Mouse (Mus musculus) layer of hippocampus, adult 8-10 months (tissue): ENCODE results near the gene Hk2. TPM values are rescaled to one million over a fixed set of nuclear protein-coding genes. Genes with fewer than 3 reads are reported as not detected.
"Not testable (repeated sequence)": the region's sequence is repeated elsewhere in the genome, so short reads cannot be mapped to it uniquely, and the experiment has no call there.

Experiments
- DNase-seq, 2 experiments: peaks; one replicate each; pipeline ENCODE4 v3.0.0; 2022; ENCODE audit warnings: low spot score in 2 of 2
- total RNA-seq, 4 experiments: library from RNA; stranded (reverse); gene quantifications; 2 replicates each; pipeline ENCODE4 v1.2.4; 2022

Gene Hk2
- total RNA-seq, 4 experiments from 2014 or later, result 5.6 to 14.4 (median 9.6) TPM

DNA sequence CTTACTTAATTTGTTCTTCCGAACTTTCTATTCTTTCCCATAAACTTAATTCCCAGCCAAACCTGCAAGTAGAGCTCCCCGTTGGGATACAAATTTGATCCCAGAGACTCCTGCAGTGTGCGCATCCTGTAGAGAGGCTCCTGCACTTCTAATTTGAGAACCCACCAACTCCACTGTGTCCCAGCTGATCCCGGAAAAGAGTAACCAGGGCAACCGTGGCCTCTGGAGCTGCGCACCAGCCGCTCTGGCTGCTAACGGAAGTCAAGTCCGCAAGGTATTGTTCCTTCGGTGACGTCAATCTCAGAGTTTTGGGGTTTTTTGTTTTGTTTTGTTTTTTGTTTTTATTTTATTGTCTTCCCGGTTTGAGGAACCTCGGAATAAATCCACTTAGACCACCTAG is 79.6 kb downstream of the Hk2 start:
- DNase-seq, result no peak

DNA sequence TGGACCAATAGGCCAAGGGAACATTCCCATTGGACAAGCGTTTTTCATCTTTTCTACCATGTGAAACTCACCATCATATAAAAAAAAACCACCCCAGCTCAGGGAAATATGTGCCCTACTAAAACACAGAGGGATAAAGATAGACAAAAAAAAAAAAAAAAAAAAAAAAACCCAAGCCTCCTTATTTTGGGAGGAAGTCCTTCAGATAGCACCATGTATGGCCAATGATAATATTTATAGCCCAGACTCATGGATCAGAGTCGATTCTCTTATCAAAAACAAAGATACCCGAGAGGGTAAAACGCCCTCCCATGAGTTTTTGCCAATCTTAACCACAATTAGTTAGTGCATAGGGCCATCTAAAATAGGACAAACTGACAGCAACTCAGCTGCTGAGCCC is 84.8 kb downstream of the Hk2 start:
- DNase-seq, result no peak

DNA sequence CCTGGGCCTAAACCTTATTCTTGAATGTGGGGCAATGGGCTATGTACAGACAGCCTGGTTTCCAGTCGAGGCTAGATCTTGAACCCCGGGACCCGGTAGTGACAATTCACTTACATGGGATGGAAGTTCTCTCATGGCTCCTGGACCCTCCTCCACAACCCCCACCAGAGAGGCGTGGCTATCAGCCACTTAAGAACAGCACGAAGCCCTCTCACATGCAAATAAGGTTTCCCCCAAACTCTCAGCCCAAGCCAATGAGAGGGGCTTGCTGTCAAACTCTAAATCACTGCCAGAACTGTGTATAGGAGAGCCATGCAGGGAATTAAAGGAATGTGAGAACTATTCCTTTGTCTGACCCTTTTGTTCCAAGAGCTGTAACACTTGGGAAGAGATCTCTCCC is 85.7 kb downstream of the Hk2 start:
- DNase-seq, result not testable (repeated sequence)

DNA sequence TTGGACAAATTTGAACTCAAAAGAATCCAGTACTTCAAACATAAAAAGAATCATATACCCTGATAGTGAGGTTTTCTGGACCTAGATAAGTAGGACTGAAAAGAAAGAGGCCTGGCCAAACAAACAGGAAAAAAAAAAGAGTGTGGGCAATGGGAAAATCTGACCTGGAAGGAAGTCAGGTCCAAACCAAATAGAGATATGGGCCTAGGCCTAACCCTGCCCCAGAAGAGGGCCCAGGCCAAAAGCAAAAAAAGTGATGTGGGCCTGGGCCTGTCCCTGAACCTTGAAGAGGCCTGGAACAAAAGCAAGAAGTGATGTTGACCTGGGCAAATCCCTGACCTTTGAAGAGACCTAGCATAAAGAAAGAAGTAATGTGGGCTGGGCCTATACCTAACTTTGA is 90.1 kb downstream of the Hk2 start:
- DNase-seq, result no peak

DNA sequence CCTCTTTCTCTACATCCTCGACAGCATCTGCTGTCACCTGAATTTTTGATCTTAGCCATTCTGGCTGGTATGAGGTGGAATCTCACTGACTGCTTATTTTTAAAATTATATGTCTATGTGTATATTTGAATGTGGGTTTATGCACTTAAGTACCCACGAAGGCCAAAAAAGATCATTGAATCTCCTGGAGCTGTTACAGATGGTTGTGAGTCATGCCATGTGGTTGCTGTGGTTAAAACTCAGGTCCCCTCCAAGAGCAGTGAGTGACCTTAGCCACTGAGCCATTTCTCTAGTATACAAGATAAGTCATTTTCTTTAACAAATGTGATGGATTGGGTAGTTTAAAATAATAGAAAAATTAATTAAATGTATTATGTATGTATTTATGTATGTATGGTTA is 95.0 kb downstream of the Hk2 start:
- not testable (repeated sequence) for DNase-seq

DNA sequence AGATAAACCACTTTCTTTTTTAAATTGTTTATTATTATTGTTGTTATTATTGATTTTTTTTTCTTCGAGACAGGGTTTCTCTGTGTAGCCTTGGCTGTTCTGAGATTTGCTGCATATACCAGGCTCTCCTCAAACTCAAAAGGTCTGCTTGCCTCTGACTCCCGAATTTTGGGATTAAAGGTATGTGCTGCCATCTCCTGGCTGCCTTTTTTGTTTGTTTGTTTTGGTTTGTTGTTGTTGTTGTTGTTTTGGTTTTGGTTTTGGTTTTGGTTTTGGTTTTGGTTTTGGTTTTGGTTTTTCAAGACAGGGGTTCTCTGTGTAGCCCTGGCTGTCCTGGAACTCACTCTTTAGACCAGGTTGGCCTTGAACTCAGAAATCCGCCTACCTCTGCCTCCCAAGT is 96.6 kb downstream of the Hk2 start:
- not testable (repeated sequence) for DNase-seq

Other genes starting within 250 kb of the Hk2 start
- 10 to 100 TPM; 34.6 to 40.3 (median 37.5) TPM for gene Pole4, start 69.1 kb downstream of the Hk2 start, total RNA-seq
- 10 to 100 TPM; 33.5 to 44.9 (median 40.1) TPM for gene Sema4f, start 165.3 kb upstream of the Hk2 start, total RNA-seq
- under 1 TPM in 2 of 4 experiments, not detected in 2; 0.18 to 0.23 TPM for gene M1ap, start 172.4 kb upstream of the Hk2 start, total RNA-seq